Mouse (Mus musculus): ENCODE results near the gene Pkn3. TPM values are rescaled to one million over a fixed set of nuclear protein-coding genes. Genes with fewer than 3 reads are reported as not detected.
A peak's percentile ranks its signal among the peaks of the same experiment; 100 is the strongest.

Gene Pkn3
- polyA plus RNA-seq (2012; rRNA removed) = 4.9 and 7.8 TPM in 2 replicates

DNA sequence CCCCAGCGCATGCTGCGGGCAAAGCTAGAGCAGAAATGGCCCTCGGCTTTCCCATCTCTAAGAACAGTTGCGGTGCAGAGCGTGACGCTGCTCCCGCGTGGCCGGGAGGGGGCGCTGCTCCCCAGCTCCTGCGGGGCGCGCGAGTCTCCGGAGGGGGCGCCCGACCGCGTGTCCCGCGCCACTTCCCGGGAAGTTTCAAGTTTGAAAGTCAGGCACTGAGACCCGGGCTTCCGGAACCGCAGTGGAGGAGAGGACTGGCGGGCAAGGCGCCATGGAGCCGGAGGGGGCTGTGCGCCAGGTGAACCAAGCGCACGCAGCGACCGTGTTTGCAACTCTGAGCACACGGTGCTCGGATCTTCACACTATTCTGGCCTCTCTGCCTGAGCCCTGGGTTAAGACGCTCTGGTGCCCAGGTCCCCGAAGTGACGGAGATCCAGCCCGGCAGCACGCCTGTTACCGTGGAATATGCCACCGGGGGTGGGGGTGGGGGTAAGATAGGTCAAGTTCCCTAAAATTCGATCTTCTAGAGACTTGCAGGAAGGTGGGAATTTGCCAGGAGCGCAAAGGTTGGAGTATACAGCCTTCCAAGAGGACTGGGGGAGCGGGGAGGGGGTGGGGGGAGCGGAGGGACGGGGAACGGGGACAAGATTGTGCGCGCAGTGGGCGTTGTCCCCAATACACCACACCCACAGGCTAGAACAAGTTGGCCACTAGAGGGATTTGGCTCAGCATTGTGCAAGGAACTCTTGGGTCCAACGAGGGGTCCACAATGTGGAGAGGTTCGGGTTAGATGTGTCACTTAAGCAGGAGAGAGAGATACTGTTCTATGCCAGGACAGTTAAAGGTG lies at the start of gene Pkn3:
TSS of gene Pkn3 (plus strand) at position 183 of the 847 bp plus-strand sequence.
- H3K4me3 ChIP-seq (ENCODE audit: low read depth, low read length) = peak within 1 kb of the TSS; percentile 72
- 0 out of 2 replicates have a peak within 1 kb of the TSS, but pooled peaks have one; percentile 9 for H3K27ac ChIP-seq (ENCODE audit: insufficient read depth, low read depth, low read length)
- no peaks in the 10 kb centered on the region for H3K27me3 ChIP-seq (ENCODE audit: control insufficient read depth, insufficient read depth, low read length)
- TF ChIP-seq CTCF (IDR thresholded peaks at IDR 0.05; ENCODE audit: extremely low read depth, insufficient read length, insufficient replicate concordance, low read depth, low read length) (peak; percentile 99), POLR2A (IDR thresholded peaks at IDR 0.05; ENCODE audit: low read depth, low read length) (no peak)
- peaks cover 1% of the 10 kb centered on the region; the same call in 1 of the 2 replicates for H3K36me3 ChIP-seq (ENCODE audit: control insufficient read depth, insufficient read depth, low read length)
- peaks cover 2% of the 10 kb centered on the region; the same call in 1 of the 2 replicates for H3K4me1 ChIP-seq (ENCODE audit: control insufficient read depth, insufficient read depth, insufficient read length, low read length)
- under 1% methylated on average over 53 of the region's 53 CpGs for WGBS

DNA sequence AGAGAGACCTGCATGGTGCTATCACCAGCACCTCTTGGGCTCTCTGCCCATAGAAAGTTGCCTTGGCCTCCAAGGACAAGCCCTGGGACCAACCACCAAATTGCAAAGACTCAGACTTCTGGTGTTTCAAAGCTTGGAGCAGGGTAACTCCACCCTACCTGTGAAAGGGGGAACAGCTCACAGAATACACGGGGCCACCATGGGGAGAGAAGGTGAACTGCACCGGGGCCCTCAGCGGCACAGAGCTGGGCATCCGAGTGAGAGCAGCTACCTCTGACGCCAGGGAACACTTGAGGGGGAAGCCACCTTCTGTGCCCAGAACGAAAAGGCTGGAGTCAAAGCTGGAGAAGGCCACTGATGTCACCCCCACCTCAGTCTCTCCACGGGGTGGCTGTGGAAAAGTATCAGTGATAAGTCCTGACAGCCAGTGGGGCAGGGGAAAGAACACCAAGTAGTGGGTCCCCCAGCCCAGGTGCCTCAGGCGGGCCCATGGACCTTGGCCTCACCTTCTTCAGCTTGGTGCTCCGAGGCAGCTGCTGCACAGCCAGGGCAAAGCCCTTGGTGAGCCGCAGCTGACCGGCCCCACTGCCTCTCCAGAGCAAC lies 45.1 kb upstream of the Pkn3 start:
- WGBS = 55% methylated on average over 11 of the region's 11 CpGs
- peaks cover 50% of the 10 kb centered on the region for H3K36me3 ChIP-seq (ENCODE audit: control insufficient read depth, insufficient read depth, low read length)
- H3K4me1 ChIP-seq (ENCODE audit: control insufficient read depth, insufficient read depth, insufficient read length, low read length) = no peaks in the 10 kb centered on the region
- no peak overlapping the region for H3K4me3 ChIP-seq (ENCODE audit: low read depth, low read length)
- no peaks in the 10 kb centered on the region for H3K27me3 ChIP-seq (ENCODE audit: control insufficient read depth, insufficient read depth, low read length)
- no peak overlapping the region for H3K27ac ChIP-seq (ENCODE audit: insufficient read depth, low read depth, low read length)
- TF ChIP-seq POLR2A (IDR thresholded peaks at IDR 0.05; ENCODE audit: low read depth, low read length) (no peak), CTCF (IDR thresholded peaks at IDR 0.05; ENCODE audit: extremely low read depth, insufficient read length, insufficient replicate concordance, low read depth, low read length) (no peak)

DNA sequence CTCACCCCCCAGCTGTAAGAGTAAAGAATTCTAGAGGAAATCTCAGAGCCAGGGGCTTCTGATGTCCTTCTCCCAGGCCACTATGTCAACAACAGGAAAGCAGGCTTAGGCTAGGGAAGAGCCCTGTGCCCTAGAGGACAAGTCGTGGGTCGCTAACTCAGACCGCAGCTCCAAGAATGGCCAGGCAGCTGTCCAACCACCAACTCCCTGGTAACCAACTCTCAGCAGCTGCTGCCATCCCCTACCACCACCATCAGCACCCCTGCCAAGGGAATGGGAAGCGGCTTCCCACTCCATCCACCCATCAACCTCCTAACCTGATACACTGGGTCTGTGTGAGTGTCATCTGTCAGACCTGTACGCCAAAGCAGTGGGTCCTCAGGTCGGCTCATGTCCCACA lies 44.5 kb upstream of the Pkn3 start:
- 79% methylated on average over 6 of the region's 6 CpGs for WGBS
- Histone ChIP-seq H3K27me3 (ENCODE audit: control insufficient read depth, insufficient read depth, low read length) (no peaks in the 10 kb centered on the region), H3K36me3 (ENCODE audit: control insufficient read depth, insufficient read depth, low read length) (peaks cover 43% of the 10 kb centered on the region), H3K4me1 (ENCODE audit: control insufficient read depth, insufficient read depth, insufficient read length, low read length) (no peaks in the 10 kb centered on the region), H3K27ac (ENCODE audit: insufficient read depth, low read depth, low read length) (no peak overlapping the region), H3K4me3 (ENCODE audit: low read depth, low read length) (no peak overlapping the region)
- TF ChIP-seq POLR2A (IDR thresholded peaks at IDR 0.05; ENCODE audit: low read depth, low read length) (no peak), CTCF (IDR thresholded peaks at IDR 0.05; ENCODE audit: extremely low read depth, insufficient read length, insufficient replicate concordance, low read depth, low read length) (no peak)

DNA sequence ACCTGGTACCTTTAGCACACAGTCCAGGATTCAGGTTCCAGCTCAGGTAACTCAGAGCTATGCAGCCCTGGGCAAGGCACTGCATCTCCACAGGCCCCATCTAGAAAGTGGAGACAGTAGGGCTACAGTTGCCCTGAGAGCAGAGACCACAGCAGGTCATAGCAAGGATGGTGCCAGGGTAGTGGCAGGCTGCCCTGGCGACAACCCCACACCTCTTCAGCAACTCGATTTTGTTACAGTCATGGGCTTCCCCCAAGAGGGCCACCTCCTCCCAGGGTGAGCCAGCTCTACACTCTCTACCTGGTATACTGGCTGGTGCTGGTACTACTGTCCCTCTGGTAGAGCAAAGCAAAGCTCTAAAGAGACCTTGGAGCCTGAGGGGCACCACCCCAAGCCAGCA lies 39.7 kb upstream of the Pkn3 start:
- Histone ChIP-seq H3K36me3 (ENCODE audit: control insufficient read depth, insufficient read depth, low read length) (no peaks in the 10 kb centered on the region), H3K4me1 (ENCODE audit: control insufficient read depth, insufficient read depth, insufficient read length, low read length) (no peaks in the 10 kb centered on the region; the same call in 1 of the 2 replicates), H3K27me3 (ENCODE audit: control insufficient read depth, insufficient read depth, low read length) (no peaks in the 10 kb centered on the region), H3K27ac (ENCODE audit: insufficient read depth, low read depth, low read length) (no peak overlapping the region), H3K4me3 (ENCODE audit: low read depth, low read length) (no peak overlapping the region)
- TF ChIP-seq CTCF (IDR thresholded peaks at IDR 0.05; ENCODE audit: extremely low read depth, insufficient read length, insufficient replicate concordance, low read depth, low read length) (no peak), POLR2A (IDR thresholded peaks at IDR 0.05; ENCODE audit: low read depth, low read length) (no peak)
- WGBS = 88% methylated on average over 2 of the region's 2 CpGs

DNA sequence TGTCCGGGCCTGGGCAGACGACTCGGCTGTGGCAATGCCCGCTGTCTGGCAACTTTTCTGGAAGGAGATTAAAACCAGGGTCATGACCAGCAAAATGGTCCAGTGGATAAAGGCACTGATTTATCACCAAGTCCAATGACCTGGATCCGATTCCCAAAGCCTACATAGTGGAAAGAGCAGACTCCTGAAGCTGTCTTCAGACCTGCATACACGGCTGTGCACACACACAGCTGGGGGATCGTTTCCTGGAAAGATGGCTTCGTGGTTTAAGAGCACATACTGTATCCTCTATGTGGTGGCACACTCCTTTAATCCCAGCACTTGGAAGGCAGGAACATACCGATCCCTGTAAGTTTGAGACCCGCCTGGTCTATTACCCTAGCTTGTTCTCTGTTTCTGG lies 39.1 kb upstream of the Pkn3 start:
- Histone ChIP-seq H3K4me1 (ENCODE audit: control insufficient read depth, insufficient read depth, insufficient read length, low read length) (no peaks in the 10 kb centered on the region; the same call in 1 of the 2 replicates), H3K4me3 (ENCODE audit: low read depth, low read length) (no peak overlapping the region), H3K27ac (ENCODE audit: insufficient read depth, low read depth, low read length) (no peak overlapping the region), H3K36me3 (ENCODE audit: control insufficient read depth, insufficient read depth, low read length) (no peaks in the 10 kb centered on the region), H3K27me3 (ENCODE audit: control insufficient read depth, insufficient read depth, low read length) (no peaks in the 10 kb centered on the region)
- WGBS = 96% methylated on average over 10 of the region's 10 CpGs
- TF ChIP-seq POLR2A (IDR thresholded peaks at IDR 0.05; ENCODE audit: low read depth, low read length) (no peak), CTCF (IDR thresholded peaks at IDR 0.05; ENCODE audit: extremely low read depth, insufficient read length, insufficient replicate concordance, low read depth, low read length) (no peak)

DNA sequence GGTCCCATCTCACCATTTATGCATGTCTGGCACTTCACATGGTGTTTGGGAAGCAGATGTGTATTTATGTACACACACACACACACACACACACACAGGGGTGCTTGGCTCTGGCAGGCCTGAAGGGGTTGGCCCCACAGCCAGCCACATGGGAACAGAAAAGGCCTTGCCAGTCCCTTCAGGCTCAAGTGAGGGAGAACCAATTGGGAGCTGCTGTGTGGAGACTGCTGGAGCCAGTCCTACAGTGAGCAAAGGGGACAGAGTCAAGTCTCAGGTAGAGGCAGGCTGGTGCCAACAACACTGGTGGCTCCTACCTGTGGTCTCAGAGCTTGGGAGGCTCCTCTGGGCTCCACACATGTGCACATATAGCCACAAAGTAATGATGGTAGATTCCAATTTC lies 37.8 kb upstream of the Pkn3 start:
- TF ChIP-seq CTCF (IDR thresholded peaks at IDR 0.05; ENCODE audit: extremely low read depth, insufficient read length, insufficient replicate concordance, low read depth, low read length) = no peak
- TF ChIP-seq POLR2A (IDR thresholded peaks at IDR 0.05; ENCODE audit: low read depth, low read length) = no peak
- no peaks in the 10 kb centered on the region; the same call in 1 of the 2 replicates for H3K4me1 ChIP-seq (ENCODE audit: control insufficient read depth, insufficient read depth, insufficient read length, low read length)

DNA sequence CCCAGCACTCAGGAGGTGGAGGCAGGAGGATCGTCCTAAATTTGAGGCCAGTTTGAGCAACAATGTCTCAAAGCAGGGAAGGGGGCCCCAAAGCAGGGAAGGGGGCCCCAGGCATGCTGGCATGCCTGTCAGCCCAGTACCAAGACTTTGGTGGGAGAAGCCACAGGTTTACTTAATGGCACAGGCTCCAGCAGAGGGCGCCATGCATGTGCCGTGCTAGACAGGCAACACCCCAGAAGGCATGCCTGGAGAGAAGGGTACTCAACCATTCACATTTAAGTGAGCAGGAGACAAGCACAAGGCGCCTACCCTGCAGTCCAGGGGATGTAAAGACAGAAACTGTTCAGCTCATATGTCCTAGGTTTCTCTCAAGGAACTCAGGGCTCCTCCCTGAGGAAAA lies 35.0 kb upstream of the Pkn3 start:
- Histone ChIP-seq H3K27ac (ENCODE audit: insufficient read depth, low read depth, low read length) (no peak overlapping the region), H3K4me1 (ENCODE audit: control insufficient read depth, insufficient read depth, insufficient read length, low read length) (no peaks in the 10 kb centered on the region; the same call in 1 of the 2 replicates), H3K27me3 (ENCODE audit: control insufficient read depth, insufficient read depth, low read length) (no peaks in the 10 kb centered on the region), H3K4me3 (ENCODE audit: low read depth, low read length) (no peak overlapping the region), H3K36me3 (ENCODE audit: control insufficient read depth, insufficient read depth, low read length) (no peaks in the 10 kb centered on the region)
- TF ChIP-seq POLR2A (IDR thresholded peaks at IDR 0.05; ENCODE audit: low read depth, low read length) (no peak), CTCF (IDR thresholded peaks at IDR 0.05; ENCODE audit: extremely low read depth, insufficient read length, insufficient replicate concordance, low read depth, low read length) (peak; percentile 80; the same call in 1 of the 2 replicates)
- 10% methylated on average over 4 of the region's 4 CpGs for WGBS

More for the DNA sequence above, 37.8 kb upstream of the Pkn3 start:
- Histone ChIP-seq H3K27me3 (ENCODE audit: control insufficient read depth, insufficient read depth, low read length) (no peaks in the 10 kb centered on the region), H3K27ac (ENCODE audit: insufficient read depth, low read depth, low read length) (no peak overlapping the region), H3K36me3 (ENCODE audit: control insufficient read depth, insufficient read depth, low read length) (no peaks in the 10 kb centered on the region), H3K4me3 (ENCODE audit: low read depth, low read length) (no peak overlapping the region)
